Mouse (Mus musculus) liver, adult (tissue): Measurements from ENCODE around the gene Asna1.

Experiments
- GATA4 ChIP-seq: IDR thresholded peaks from 2 replicates; pipeline ENCODE4 v1.6.1; 2014; ENCODE audit warnings: mild to moderate bottlenecking, low read length; ENCODE audit not compliant: insufficient replicate concordance

Asna1 gene

DNA sequence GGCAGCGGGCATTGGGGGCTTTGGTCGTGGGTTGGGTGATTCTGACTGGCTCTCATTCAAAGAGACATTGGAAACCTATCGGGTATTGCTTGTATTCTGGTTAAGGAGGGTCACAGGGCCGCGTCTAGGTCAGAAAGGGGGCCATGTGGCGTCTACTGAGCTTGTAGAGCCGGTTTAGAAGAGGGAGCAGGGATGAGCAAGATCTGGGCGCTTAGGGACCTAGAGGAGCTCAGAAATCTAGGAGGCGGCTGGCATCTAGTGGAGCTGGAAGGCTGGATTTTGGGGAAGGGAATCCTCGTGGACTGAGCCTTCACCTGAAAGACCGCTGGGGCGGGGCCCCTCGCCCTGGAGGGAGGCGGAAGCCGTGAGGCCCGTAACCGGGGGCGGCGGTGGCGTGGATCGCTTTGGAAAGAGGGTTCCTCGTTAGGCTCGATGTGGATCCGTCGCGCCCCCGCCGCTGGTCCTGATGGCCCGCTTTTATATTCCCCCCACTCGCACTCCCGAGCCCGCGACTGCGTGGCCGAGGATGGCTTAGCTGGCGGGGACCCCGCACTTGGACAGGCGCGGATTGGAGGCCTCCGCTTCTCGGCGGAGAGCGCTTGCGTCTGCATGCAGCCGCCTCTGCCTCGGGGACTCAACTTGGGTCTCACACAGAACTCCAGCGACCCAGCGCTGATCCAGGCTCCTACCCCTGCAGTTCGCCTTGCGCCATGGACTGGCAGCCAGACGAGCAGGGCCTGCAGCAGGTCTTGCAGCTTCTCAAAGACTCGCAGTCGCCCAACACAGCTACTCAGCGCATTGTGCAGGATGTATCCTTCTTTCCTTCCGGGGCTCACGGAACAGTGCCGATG, 12.8 kb upstream of the Asna1 start:
- no peak for TF ChIP-seq GATA4

DNA sequence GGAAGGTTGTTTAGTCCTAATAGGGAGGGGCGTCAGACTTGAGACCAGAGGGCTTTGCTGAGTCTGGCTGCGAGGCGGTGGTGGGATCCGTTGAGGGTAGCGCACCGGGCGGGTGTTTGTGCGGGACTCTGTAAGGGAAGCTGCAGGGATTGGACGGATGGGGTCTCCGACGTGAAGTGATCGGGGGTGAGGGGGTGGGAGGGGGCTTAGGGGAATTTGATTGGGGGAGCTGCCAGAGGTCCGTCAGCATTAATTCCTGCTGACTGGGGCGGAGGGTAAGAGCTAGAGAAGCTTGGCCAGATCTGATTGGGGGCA, 12.2 kb upstream of the Asna1 start:
- TF ChIP-seq GATA4: no peak

- TF ChIP-seq GATA4: no peak
Measured at GRCm38 (mm10) chr8:85036718-85037365, 11.8 kb upstream of the Asna1 start, which contains the start of gene Tnpo2. Gene Tnpo2 (plus strand): TSS chr8:85036915.

- TF ChIP-seq GATA4: no peak
Measured at GRCm38 (mm10) chr8:85036381-85036717, 11.3 kb upstream of the Asna1 start.

DNA sequence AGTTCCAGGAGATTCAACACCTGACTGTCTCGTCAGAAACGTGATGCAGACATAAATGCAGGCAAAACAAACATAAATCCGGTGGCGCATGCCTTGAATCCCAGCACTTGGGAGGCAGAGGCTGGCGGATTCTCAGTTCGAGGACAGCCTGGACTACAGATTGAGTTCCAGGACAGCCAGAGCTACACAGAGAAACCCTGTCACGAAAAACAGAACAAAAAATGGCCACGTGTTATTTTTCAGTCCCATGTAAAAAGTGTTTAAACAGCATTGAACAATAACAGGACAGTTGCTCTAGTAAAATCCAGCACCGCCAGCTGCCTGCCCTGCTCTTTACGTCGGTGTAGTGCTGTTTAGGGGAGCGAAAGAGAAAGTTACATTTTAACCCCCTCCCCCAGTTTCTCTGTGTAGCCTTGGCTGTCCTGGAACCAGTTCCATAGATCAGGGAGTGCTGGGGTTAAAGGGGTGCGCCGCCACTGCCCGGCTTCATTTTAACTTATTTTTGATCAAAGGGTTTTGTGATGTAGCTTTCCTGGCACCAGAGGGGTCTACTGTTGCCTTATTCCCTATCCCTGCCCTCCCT, 10.7 kb upstream of the Asna1 start:
- TF ChIP-seq GATA4: no peak

- TF ChIP-seq GATA4: no peak
Measured at GRCm38 (mm10) chr8:85035165-85035727, 10.2 kb upstream of the Asna1 start.

GRCm38 (mm10) chr8:85034764-85035163, 9.7 kb upstream of the Asna1 start:
- TF ChIP-seq GATA4: no peak

GRCm38 (mm10) chr8:85033867-85034266, 8.8 kb upstream of the Asna1 start:
- no peak for TF ChIP-seq GATA4

DNA sequence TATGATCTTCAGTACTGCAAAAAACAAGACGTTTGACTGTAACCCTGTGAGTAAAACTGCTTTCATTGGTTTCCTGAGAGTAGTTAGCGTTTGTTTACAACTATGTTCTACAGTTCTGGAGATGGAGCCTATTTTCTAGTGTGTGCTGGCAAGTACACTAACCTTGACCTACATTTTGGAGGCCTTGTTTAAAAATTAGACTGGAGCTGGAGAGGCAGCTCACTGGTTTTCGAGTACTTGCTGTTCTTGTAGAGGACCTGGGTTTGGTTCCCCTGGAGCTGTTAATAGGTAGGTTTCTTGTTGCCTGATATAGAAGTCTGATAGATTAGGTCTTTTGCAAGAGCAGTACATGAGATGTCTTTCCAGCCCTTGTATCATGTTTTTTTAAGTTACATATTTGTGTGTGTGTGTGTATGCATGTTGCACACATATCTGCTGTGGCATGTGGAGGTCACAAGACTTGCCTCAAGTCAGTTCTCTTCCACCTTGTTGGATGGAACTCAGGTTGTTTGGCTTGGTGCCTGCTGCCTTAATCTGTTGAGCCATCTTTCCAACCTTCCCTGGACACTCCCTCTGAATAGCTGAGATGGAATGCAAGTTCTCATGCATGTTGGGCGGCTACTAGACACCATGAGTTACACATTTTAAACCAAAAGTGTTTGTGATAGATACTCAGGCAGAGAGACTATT, 7.7 kb upstream of the Asna1 start:
- TF ChIP-seq GATA4: no peak

DNA sequence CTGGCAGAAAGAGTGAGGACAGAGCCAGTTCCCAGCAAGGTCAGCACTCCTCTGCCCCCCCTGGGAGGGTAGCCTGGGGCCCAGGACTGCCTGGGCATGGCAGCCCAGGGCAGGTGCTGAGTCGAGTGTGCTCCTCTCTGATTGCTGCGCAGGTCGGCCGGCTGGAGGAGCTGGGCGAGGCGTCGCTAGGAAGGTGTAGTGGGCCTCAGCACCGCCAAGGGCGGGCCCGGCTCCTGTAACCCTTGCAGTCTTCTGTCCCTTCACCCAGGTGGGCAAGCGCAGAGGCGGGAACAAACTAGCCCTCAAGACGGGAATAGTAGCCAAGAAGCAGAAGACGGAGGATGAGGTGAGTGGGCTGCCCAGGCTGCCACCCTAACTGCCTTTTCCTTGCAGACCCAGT, 4.2 kb upstream of the Asna1 start:
- no peak for TF ChIP-seq GATA4

- no peak for TF ChIP-seq GATA4
Measured at GRCm38 (mm10) chr8:85027922-85028321, 2.8 kb upstream of the Asna1 start.

DNA sequence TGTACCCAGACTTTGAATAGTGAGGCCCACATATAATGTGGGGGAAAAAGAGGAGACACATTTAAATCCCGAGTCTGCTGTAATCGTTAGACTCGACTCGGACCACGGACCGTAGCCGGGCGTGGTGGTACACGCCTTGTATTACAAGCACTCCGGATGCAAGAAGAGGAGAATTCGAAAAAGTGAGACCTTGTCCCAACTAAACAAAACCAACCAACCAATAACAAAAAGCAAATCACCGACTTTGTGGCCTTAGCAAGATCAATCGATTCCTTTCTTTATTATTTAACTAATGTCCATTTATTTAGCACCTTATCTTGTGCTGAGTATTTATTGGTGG, 2.4 kb upstream of the Asna1 start:
- no peak for TF ChIP-seq GATA4

GRCm38 (mm10) chr8:85026670-85027515, 1.8 kb upstream of the Asna1 start, which contains the start of gene Trir:
Gene Trir (plus strand): TSS chr8:85026823.
- peak; percentile 45; the same call in 1 of the 2 replicates for TF ChIP-seq GATA4

DNA sequence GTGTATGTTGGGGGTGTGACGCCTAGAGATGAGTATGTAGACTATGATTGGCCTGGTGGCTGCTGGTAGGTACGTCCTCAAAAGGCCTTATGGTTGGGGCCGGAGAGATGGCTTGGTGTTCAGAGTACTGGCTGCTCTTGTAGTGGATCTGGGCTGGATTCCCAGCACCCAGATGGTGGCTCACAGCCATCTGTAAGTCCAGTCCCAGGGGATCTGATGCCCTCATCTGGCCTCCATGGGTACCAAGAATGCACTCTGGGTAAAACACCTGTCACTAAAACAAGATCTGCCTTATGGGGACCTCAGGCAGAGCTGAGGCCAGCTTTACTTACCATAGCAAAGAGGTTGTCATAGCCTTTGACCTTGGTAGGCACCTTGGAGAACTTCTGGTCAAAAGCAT, 1.2 kb downstream of the Asna1 start:
- no peak for TF ChIP-seq GATA4
